Mouse (Mus musculus): ENCODE measurements around the gene Klhl41. TPM values are rescaled to one million over a fixed set of nuclear protein-coding genes. Genes with fewer than 3 reads are reported as not detected.
"Not testable (repeated sequence)": the region's sequence is repeated elsewhere in the genome, so short reads cannot be mapped to it uniquely, and the experiment has no call there.

The Klhl41 gene
- 1.5 and 1.6 TPM in 2 replicates for polyA plus RNA-seq (2014; fragmentation: Nextera tagmentation; extraction: Ambion mirVana)

DNA sequence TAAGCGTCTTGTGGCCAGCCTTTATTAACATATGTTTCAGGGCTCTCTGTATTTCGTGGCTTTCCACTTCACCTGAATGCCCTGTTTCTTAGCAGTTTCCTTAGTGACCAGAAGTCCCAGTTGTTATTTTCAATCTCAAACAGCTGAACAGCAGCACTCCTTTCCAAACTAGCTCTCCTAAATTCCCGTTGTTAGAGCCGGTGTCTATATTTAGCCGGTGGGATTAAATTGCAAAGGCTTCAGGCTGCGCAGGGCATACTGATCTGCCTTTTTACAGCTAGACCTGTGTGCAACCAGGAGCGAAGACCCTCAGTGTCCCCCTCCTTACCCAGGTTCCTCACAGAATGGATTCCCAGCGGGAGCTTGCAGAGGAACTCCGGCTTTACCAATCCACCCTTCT is at the start of gene Klhl41:
TSS of gene Klhl41 (plus strand) at position 268 of the 400 bp plus-strand sequence.
- Histone ChIP-seq H3K9me3 (replicated peaks; ENCODE audit: control insufficient read depth, low read length) (no peaks in the 10 kb centered on the region), H3K4me3 (ENCODE audit: low read depth, low read length) (no peak within 1 kb of the TSS), H3K36me3 (replicated peaks; ENCODE audit: control insufficient read depth, insufficient read depth, low read depth, low read length) (no peaks in the 10 kb centered on the region), H3K27me3 (ENCODE audit: control insufficient read depth, insufficient read depth, low read length) (no peaks in the 10 kb centered on the region), H3K27ac (replicated peaks; ENCODE audit: low read depth, low read length) (no peak within 1 kb of the TSS), H3K9ac (replicated peaks; ENCODE audit: low read length) (no peak within 1 kb of the TSS), H3K4me1 (ENCODE audit: control insufficient read depth, insufficient read depth, low read length) (no peaks in the 10 kb centered on the region), H3K4me2 (ENCODE audit: low read depth, low read length) (no peak within 1 kb of the TSS)
- no peak for ATAC-seq (replicated peaks; ENCODE audit: insufficient number of reproducible peaks, low FRiP score, low TSS enrichment, low read depth)
- 83% methylated on average over 9 of the region's 9 CpGs for WGBS
- no peak for DNase-seq (ENCODE audit: low spot score)

DNA sequence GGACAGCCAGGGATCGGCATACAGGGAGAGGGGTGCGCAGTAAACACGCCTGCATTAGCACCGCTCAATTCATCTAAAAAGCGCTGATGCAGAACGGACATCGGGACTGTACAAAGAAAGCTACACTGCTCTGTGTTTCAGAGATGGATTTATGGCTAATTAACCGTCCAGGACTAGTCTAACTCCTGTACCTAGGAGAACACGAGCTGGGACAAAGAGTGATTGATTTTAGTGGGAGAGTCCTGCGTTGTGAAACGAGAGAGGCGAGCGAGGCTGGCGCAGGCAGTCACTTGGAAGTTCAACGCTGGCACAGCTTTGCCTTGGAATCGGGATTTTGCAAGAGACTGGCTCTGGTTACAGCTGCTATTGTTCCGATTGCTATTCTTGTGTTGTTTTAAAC is 40.7 kb upstream of the Klhl41 start:
- H3K4me1 ChIP-seq (ENCODE audit: control insufficient read depth, insufficient read depth, low read length) = no peaks in the 10 kb centered on the region
- no peak overlapping the region for H3K27ac ChIP-seq (replicated peaks; ENCODE audit: low read depth, low read length)
- H3K36me3 ChIP-seq (replicated peaks; ENCODE audit: control insufficient read depth, insufficient read depth, low read depth, low read length) = no peaks in the 10 kb centered on the region
- H3K4me3 ChIP-seq (ENCODE audit: low read depth, low read length) = no peak overlapping the region
- H3K9ac ChIP-seq (replicated peaks; ENCODE audit: low read length) = no peak overlapping the region
- no peaks in the 10 kb centered on the region for H3K9me3 ChIP-seq (replicated peaks; ENCODE audit: control insufficient read depth, low read length)
- H3K4me2 ChIP-seq (ENCODE audit: low read depth, low read length) = no peak overlapping the region
- ATAC-seq (replicated peaks; ENCODE audit: insufficient number of reproducible peaks, low FRiP score, low TSS enrichment, low read depth) = 0 out of 2 replicates have a peak, but pooled peaks have one; percentile 44
- no peak for DNase-seq (ENCODE audit: low spot score)
- 80% methylated on average over 17 of the region's 17 CpGs for WGBS
- H3K27me3 ChIP-seq (ENCODE audit: control insufficient read depth, insufficient read depth, low read length) = no peaks in the 10 kb centered on the region

DNA sequence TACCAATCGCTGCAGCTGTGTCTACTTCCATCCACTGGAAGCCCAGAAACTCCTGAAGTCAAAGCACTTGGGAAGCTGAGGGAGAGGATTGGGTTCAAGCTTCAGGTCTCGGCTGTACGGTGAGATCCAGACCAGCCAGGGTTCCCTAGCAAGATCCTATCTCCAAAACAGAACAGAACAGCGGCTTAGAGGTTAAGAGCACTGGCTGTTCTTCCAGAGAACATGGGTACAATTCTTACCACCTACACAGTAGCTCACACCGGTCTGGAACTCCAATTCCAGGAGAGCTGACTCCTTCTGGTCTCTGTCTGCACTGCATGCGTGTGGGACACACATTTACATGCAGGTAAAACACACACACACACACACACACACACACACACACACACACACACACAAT is 40.0 kb upstream of the Klhl41 start:
- Histone ChIP-seq H3K27ac (replicated peaks; ENCODE audit: low read depth, low read length) (no peak overlapping the region), H3K4me1 (ENCODE audit: control insufficient read depth, insufficient read depth, low read length) (no peaks in the 10 kb centered on the region), H3K27me3 (ENCODE audit: control insufficient read depth, insufficient read depth, low read length) (no peaks in the 10 kb centered on the region), H3K9ac (replicated peaks; ENCODE audit: low read length) (no peak overlapping the region), H3K9me3 (replicated peaks; ENCODE audit: control insufficient read depth, low read length) (no peaks in the 10 kb centered on the region), H3K4me2 (ENCODE audit: low read depth, low read length) (no peak overlapping the region), H3K36me3 (replicated peaks; ENCODE audit: control insufficient read depth, insufficient read depth, low read depth, low read length) (no peaks in the 10 kb centered on the region), H3K4me3 (ENCODE audit: low read depth, low read length) (no peak overlapping the region)
- ATAC-seq (replicated peaks; ENCODE audit: insufficient number of reproducible peaks, low FRiP score, low TSS enrichment, low read depth) (no peak), DNase-seq (ENCODE audit: low spot score) (no peak)
- WGBS = 90% methylated on average over 6 of the region's 6 CpGs

DNA sequence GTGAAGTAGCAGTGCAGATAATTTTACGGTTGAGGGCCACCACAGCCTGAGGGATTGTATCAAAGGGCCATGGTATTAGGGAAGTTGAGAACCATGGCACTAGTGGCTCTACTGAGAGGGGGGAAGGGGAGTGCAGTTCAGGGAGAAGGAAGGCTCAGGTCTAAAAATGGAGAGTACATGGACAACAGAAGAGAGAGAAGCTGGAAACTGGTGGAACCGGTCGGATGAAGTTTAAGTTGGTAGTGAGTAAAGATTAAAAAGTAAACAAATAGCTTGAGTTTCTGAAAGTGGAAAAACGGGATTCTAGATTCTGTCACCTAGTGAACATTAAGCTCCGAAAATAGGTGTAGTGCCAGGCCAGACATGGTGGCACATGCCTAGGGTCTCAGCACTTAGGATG is 39.1 kb upstream of the Klhl41 start:
- H3K9ac ChIP-seq (replicated peaks; ENCODE audit: low read length) = no peak overlapping the region
- ATAC-seq (replicated peaks; ENCODE audit: insufficient number of reproducible peaks, low FRiP score, low TSS enrichment, low read depth) = no peak
- no peak overlapping the region for H3K27ac ChIP-seq (replicated peaks; ENCODE audit: low read depth, low read length)
- WGBS = 90% methylated on average over 5 of the region's 5 CpGs
- H3K9me3 ChIP-seq (replicated peaks; ENCODE audit: control insufficient read depth, low read length) = no peaks in the 10 kb centered on the region
- H3K4me1 ChIP-seq (ENCODE audit: control insufficient read depth, insufficient read depth, low read length) = no peaks in the 10 kb centered on the region
- no peaks in the 10 kb centered on the region for H3K27me3 ChIP-seq (ENCODE audit: control insufficient read depth, insufficient read depth, low read length)
- H3K36me3 ChIP-seq (replicated peaks; ENCODE audit: control insufficient read depth, insufficient read depth, low read depth, low read length) = no peaks in the 10 kb centered on the region
- DNase-seq (ENCODE audit: low spot score) = no peak
- no peak overlapping the region for H3K4me3 ChIP-seq (ENCODE audit: low read depth, low read length)
- H3K4me2 ChIP-seq (ENCODE audit: low read depth, low read length) = no peak overlapping the region

DNA sequence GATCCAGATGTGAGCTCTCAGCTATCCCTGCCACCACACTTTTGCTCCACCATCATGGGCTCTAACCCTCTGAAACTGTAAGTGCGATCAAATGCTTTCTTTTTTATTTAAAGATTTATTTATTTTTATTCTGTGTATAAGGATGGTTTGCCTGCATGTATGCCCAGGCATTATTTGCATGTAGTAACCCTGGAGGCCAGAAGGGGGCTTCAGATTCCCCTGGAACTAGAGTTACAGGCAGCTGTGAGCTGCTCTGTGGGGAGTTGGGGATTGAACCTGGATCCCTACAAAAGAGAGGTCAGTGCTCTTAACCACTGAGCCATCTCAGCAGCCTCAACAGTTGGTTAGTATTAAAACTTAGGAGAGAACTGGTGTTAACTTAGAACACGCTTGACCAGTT is 38.5 kb upstream of the Klhl41 start:
- ATAC-seq (replicated peaks; ENCODE audit: insufficient number of reproducible peaks, low FRiP score, low TSS enrichment, low read depth) = no peak
- Histone ChIP-seq H3K4me2 (ENCODE audit: low read depth, low read length) (no peak overlapping the region), H3K4me1 (ENCODE audit: control insufficient read depth, insufficient read depth, low read length) (no peaks in the 10 kb centered on the region), H3K4me3 (ENCODE audit: low read depth, low read length) (no peak overlapping the region), H3K9me3 (replicated peaks; ENCODE audit: control insufficient read depth, low read length) (no peaks in the 10 kb centered on the region), H3K27ac (replicated peaks; ENCODE audit: low read depth, low read length) (no peak overlapping the region), H3K27me3 (ENCODE audit: control insufficient read depth, insufficient read depth, low read length) (no peaks in the 10 kb centered on the region), H3K36me3 (replicated peaks; ENCODE audit: control insufficient read depth, insufficient read depth, low read depth, low read length) (no peaks in the 10 kb centered on the region), H3K9ac (replicated peaks; ENCODE audit: low read length) (no peak overlapping the region)
- no peak for DNase-seq (ENCODE audit: low spot score)
- WGBS = 84% methylated on average over 2 of the region's 2 CpGs

DNA sequence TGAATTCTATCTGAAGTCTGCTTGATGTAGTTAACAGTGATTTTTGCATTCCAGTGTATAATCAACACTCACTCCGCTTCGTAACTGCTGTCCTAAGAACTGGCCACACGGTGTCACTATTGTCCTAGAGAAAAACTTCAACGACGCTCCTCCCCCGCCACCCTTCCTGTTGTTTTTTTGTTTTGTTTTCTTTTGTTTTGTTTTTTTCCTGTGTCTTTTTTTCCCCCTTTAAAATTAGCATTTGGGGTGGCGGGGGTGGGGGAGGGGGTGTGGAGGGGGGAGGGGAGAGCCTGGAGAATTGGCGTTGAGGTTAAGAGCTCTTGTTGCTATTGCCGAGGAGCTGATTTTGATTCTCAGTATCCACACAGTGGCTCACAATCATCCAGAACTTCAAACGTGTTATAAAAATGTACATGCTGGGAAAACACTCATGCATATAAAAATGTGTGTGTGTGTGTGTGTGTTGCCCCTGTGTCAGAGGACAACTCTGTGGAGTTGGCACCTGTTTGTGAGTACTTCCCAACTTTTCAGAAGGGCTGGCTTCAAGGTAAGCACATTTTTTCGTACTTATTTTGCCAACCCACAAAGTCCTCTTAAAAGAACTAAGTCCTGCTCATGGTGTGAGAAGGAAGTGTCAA is 34.7 kb upstream of the Klhl41 start:
- peak overlapping the region; percentile 19 for H3K4me3 ChIP-seq (ENCODE audit: low read depth, low read length)
- H3K4me2 ChIP-seq (ENCODE audit: low read depth, low read length) = no peak overlapping the region; the same call in 1 of the 2 replicates
- ATAC-seq (replicated peaks; ENCODE audit: insufficient number of reproducible peaks, low FRiP score, low TSS enrichment, low read depth) (no peak), DNase-seq (ENCODE audit: low spot score) (peak; percentile 81)
- H3K9me3 ChIP-seq (replicated peaks; ENCODE audit: control insufficient read depth, low read length) = no peaks in the 10 kb centered on the region
- peak overlapping the region; percentile 35; the same call in 1 of the 2 replicates for H3K9ac ChIP-seq (replicated peaks; ENCODE audit: low read length)
- no peaks in the 10 kb centered on the region for H3K27me3 ChIP-seq (ENCODE audit: control insufficient read depth, insufficient read depth, low read length)
- no peaks in the 10 kb centered on the region for H3K36me3 ChIP-seq (replicated peaks; ENCODE audit: control insufficient read depth, insufficient read depth, low read depth, low read length)
- no peaks in the 10 kb centered on the region for H3K4me1 ChIP-seq (ENCODE audit: control insufficient read depth, insufficient read depth, low read length)
- WGBS = 11% methylated on average over 11 of the region's 11 CpGs
- H3K27ac ChIP-seq (replicated peaks; ENCODE audit: low read depth, low read length) = no peak overlapping the region

DNA sequence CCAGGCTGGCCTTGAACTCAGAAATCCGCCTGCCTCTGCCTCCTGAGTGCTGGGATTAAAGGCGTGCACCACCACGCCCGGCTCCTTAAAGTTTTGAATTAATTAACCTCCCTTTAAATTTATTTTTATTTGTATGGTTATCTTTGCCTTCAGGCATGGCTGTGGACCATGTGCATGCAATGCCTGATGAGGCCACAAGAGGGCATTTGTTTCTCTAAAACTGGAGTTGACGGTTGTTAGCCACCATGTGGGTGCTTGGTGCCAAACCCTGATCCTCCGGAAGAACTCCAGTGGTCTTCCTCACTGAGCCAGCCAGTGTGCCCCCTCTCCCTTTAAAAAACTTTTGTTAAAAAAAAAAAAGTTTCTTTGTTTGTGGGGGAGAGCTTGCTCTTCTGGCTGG is 34.1 kb upstream of the Klhl41 start:
- Histone ChIP-seq H3K4me2 (ENCODE audit: low read depth, low read length) (no peak overlapping the region), H3K9ac (replicated peaks; ENCODE audit: low read length) (no peak overlapping the region), H3K36me3 (replicated peaks; ENCODE audit: control insufficient read depth, insufficient read depth, low read depth, low read length) (no peaks in the 10 kb centered on the region), H3K27me3 (ENCODE audit: control insufficient read depth, insufficient read depth, low read length) (no peaks in the 10 kb centered on the region), H3K4me1 (ENCODE audit: control insufficient read depth, insufficient read depth, low read length) (no peaks in the 10 kb centered on the region), H3K27ac (replicated peaks; ENCODE audit: low read depth, low read length) (no peak overlapping the region), H3K4me3 (ENCODE audit: low read depth, low read length) (no peak overlapping the region), H3K9me3 (replicated peaks; ENCODE audit: control insufficient read depth, low read length) (no peaks in the 10 kb centered on the region)
- DNase-seq (ENCODE audit: low spot score) (peak; percentile 42), ATAC-seq (replicated peaks; ENCODE audit: insufficient number of reproducible peaks, low FRiP score, low TSS enrichment, low read depth) (no peak)
- 73% methylated on average over 6 of the region's 6 CpGs for whole genome bisulfite sequencing

DNA sequence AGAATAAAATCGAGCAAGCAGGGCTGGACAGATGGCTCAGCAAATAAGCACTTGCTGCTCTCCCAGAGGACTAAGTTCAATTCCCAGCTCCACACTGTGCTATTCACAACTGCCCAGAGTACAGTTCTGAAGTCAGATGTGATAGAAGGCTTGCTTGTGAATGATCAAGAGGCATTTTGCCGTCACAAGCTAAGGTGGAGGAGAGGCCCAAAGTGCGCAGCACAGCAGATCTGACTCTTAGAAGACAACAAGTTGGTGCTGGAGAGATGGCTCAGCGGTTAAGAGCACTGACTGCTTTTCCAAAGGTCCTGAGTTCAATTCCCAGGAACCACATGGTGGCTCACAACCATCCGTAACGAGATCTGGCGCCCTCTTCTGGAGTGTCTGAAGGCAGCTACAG is 31.9 kb upstream of the Klhl41 start:
- H3K27me3 ChIP-seq (ENCODE audit: control insufficient read depth, insufficient read depth, low read length); H3K36me3 ChIP-seq (replicated peaks; ENCODE audit: control insufficient read depth, insufficient read depth, low read depth, low read length); ATAC-seq (replicated peaks; ENCODE audit: insufficient number of reproducible peaks, low FRiP score, low TSS enrichment, low read depth); H3K4me3 ChIP-seq (ENCODE audit: low read depth, low read length); H3K4me2 ChIP-seq (ENCODE audit: low read depth, low read length); DNase-seq (ENCODE audit: low spot score); H3K9me3 ChIP-seq (replicated peaks; ENCODE audit: control insufficient read depth, low read length); H3K4me1 ChIP-seq (ENCODE audit: control insufficient read depth, insufficient read depth, low read length); H3K9ac ChIP-seq (replicated peaks; ENCODE audit: low read length); H3K27ac ChIP-seq (replicated peaks; ENCODE audit: low read depth, low read length): not testable (repeated sequence)
- WGBS = 71% methylated on average over 7 of the region's 7 CpGs
